Mouse (Mus musculus) lung, embryonic 15.5 days (tissue): ENCODE measurements around the gene Oas3. TPM values are rescaled to one million over a fixed set of nuclear protein-coding genes. Genes with fewer than 3 reads are reported as not detected.
A peak's percentile ranks its signal among the peaks of the same experiment; 100 is the strongest.

ENCODE experiments used
- ATAC-seq: fragments of 200-750 bp; cut with Nextera tagmentation; 2 replicates; pipeline ENCODE4 v1.8.0; 2017; ENCODE audit warnings: moderate number of reproducible peaks, borderline replicate concordance; ENCODE audit not compliant: low FRiP score, low TSS enrichment; ENCODE audit errors: extremely low read depth
- H3K27ac ChIP-seq: fragments of 300-500 bp; sonication (generic); 2 replicates; pipeline ENCODE4 v1.5.1; 2015; ENCODE audit warnings: moderate library complexity, mild to moderate bottlenecking, inconsistent platforms
- H3K27me3 ChIP-seq: fragments of 300-500 bp; sonication (generic); 2 replicates; pipeline ENCODE4 v1.6.1; 2015; ENCODE audit warnings: inconsistent platforms
- H3K36me3 ChIP-seq: fragments of 300-500 bp; sonication (generic); 2 replicates; pipeline ENCODE4 v1.6.1; 2015; ENCODE audit warnings: inconsistent platforms
- H3K4me1 ChIP-seq: fragments of 300-500 bp; sonication (generic); 2 replicates; pipeline ENCODE4 v1.6.1; 2015; ENCODE audit warnings: inconsistent platforms
- H3K4me2 ChIP-seq: fragments of 300-500 bp; sonication (generic); 2 replicates; pipeline ENCODE4 v1.6.1; 2015; ENCODE audit warnings: inconsistent platforms, mild to moderate bottlenecking, moderate library complexity
- H3K4me3 ChIP-seq: fragments of 300-500 bp; sonication (generic); 2 replicates; pipeline ENCODE4 v1.5.1; 2015; ENCODE audit warnings: mild to moderate bottlenecking, inconsistent platforms
- H3K9ac ChIP-seq: fragments of 300-500 bp; sonication (generic); 2 replicates; pipeline ENCODE4 v1.6.1; 2015; ENCODE audit warnings: inconsistent platforms
- H3K9me3 ChIP-seq: fragments of 300-500 bp; sonication (generic); 2 replicates; pipeline ENCODE4 v1.6.1; 2016; ENCODE audit warnings: inconsistent platforms
- whole genome bisulfite sequencing: fragments of 180-500 bp; shearing (Covaris S2); methylation state at CpG from one replicate; pipeline ENCODE4 v1.1.7; 2015; 5-methylcytosine and 5-hydroxymethylcytosine counted together
- polyA plus RNA-seq: library from polyadenylated mRNA; unstranded; fragments of >200 nt; fragmentation: Nextera tagmentation; extraction: Ambion mirVana; gene quantifications from 2 replicates; pipeline ENCODE4 v1.2.1, GENCODE M21; 2015

The Oas3 gene
- polyA plus RNA-seq, 1 experiment from 2014 or later = 0.12 TPM

DNA sequence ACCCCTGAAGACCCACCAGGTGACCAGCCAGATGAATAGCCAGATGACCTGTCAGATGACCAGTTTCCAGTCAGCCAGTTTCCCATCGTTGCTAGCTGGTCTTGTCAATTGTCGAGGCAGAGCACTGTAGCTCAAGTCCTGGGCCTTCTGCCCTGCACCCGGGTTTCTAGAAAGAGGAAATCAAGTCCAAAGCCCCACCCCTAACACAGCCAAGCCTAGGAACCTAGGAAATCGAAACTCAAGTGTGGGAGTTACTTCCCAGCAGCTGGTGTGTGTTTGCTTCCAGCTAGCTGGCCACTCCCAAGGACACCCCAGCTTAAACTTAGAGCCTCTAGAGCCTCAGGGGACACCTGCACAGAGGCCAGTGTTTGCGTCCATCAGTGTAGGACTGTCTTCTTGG is 27.8 kb downstream of the Oas3 start, which contains the start of gene Oas2:
Gene Oas2 (minus strand): TSS at position 166 of the 400 bp plus-strand sequence.
- no peaks in the 10 kb centered on the region for H3K27me3 ChIP-seq
- no peak for ATAC-seq
- no peaks in the 10 kb centered on the region for H3K9me3 ChIP-seq
- no peaks in the 10 kb centered on the region for H3K36me3 ChIP-seq
- H3K4me1 ChIP-seq = no peaks in the 10 kb centered on the region
- no peak within 1 kb of the TSS for H3K4me3 ChIP-seq
- H3K9ac ChIP-seq = no peak within 1 kb of the TSS
- WGBS = 52% methylated on average over 5 of the region's 5 CpGs
- H3K27ac ChIP-seq = no peak within 1 kb of the TSS
- no peak within 1 kb of the TSS for H3K4me2 ChIP-seq

- ATAC-seq = no peak
- H3K36me3 ChIP-seq = no peaks in the 10 kb centered on the region
- H3K4me2 ChIP-seq = no peak overlapping the region
- no peaks in the 10 kb centered on the region for H3K9me3 ChIP-seq
- no peaks in the 10 kb centered on the region for H3K4me1 ChIP-seq
- no peak overlapping the region for H3K4me3 ChIP-seq
- no peak overlapping the region for H3K27ac ChIP-seq
- no peaks in the 10 kb centered on the region; the same call in 1 of the 2 replicates for H3K27me3 ChIP-seq
- H3K9ac ChIP-seq = no peak overlapping the region
- 9% methylated on average over 5 of the region's 5 CpGs for whole genome bisulfite sequencing
Observed at GRCm38 (mm10) chr5:120746451-120746850, 31.0 kb downstream of the Oas3 start.

DNA sequence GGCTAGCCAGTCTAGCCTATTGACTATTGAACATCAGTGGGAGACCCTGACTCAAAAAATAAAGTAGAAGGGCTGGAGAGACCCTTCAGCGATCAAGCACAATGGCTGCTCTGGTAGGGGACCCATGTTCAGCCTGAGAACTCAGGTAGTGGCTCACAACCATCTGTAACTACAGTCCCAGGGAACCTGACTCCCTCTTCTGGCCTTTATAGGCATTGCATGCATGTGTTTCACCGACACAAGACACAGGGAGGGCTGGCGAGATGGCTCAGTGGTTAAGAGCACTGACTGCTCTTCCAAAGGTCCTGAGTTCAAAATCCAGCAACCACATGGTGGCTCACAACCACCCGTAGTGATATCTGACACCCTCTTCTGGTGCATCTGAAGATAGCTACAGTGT is 35.3 kb downstream of the Oas3 start:
- H3K9me3 ChIP-seq = no peaks in the 10 kb centered on the region
- no peak overlapping the region for H3K27ac ChIP-seq
- ATAC-seq = no peak
- H3K9ac ChIP-seq = no peak overlapping the region
- 31% methylated on average over 4 of the region's 4 CpGs for WGBS
- H3K36me3 ChIP-seq = no peaks in the 10 kb centered on the region
- no peak overlapping the region for H3K4me3 ChIP-seq
- no peak overlapping the region for H3K4me2 ChIP-seq
- no peaks in the 10 kb centered on the region for H3K4me1 ChIP-seq
- H3K27me3 ChIP-seq = no peaks in the 10 kb centered on the region; the same call in 1 of the 2 replicates

DNA sequence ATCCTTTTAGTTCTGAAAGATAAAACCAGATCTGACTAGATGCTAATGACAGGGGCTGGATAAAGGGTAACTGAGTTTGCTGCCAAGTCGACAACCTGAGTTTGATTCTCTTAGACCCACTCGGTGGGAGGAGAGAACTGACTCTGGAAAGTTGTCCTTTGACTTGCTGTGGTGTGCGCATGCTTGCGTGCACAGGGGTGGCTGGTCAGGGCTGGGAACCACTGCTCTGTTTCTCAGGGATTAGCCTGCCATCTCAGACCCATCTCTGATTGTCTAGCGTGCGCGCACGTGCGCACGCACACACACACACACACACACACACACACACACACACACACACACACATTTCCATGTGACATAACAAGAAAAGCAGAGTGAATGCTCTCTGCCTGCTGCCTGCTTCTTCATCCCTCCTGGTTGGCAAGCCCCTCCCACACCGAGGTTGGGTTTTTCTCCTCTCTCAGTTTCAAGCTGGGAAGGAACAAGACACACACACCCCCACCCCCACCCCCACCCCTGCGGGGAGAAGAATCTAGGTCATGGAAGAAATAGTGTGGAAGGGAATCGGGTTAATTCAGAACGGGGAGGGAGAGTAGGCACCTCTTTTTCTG is 43.0 kb downstream of the Oas3 start:
- Histone ChIP-seq H3K4me3 (no peak overlapping the region), H3K4me1 (no peaks in the 10 kb centered on the region), H3K27ac (no peak overlapping the region), H3K4me2 (no peak overlapping the region), H3K9ac (no peak overlapping the region), H3K27me3 (no peaks in the 10 kb centered on the region), H3K9me3 (no peaks in the 10 kb centered on the region), H3K36me3 (no peaks in the 10 kb centered on the region)
- 66% methylated on average over 14 of the region's 14 CpGs for WGBS
- ATAC-seq = no peak

- H3K27me3 ChIP-seq = no peaks in the 10 kb centered on the region
- WGBS = 94% methylated on average over 3 of the region's 3 CpGs
- no peak overlapping the region for H3K4me2 ChIP-seq
- no peaks in the 10 kb centered on the region for H3K9me3 ChIP-seq
- no peak overlapping the region for H3K9ac ChIP-seq
- no peak overlapping the region for H3K4me3 ChIP-seq
- no peaks in the 10 kb centered on the region for H3K4me1 ChIP-seq
- H3K27ac ChIP-seq = no peak overlapping the region
- ATAC-seq = no peak
- H3K36me3 ChIP-seq = no peaks in the 10 kb centered on the region
Observed at GRCm38 (mm10) chr5:120733696-120734095, 43.8 kb downstream of the Oas3 start.

DNA sequence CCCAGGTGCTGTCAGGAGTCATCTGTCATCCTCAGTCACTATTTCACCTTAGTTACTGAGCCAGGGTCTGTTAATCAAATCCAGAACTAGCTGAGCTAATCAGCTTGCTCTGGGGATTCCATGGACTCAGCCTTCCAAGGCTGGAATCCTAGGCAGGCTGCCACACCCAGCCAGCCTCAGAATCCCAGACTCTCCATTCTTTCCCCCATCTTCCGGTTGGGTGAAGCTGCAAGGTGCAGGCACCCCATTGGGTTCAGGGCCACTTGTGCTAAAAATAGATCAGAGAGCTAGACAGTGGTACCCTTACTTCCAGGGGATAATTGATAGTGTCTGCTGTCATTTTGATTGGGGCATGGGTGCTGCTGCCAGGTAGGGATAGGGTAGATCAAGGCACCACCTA is 44.7 kb downstream of the Oas3 start:
- H3K27me3 ChIP-seq = no peaks in the 10 kb centered on the region
- no peak overlapping the region for H3K27ac ChIP-seq
- H3K36me3 ChIP-seq = no peaks in the 10 kb centered on the region
- no peak overlapping the region for H3K4me3 ChIP-seq
- H3K9ac ChIP-seq = no peak overlapping the region
- H3K4me1 ChIP-seq = no peaks in the 10 kb centered on the region
- ATAC-seq = no peak
- no peak overlapping the region for H3K4me2 ChIP-seq
- H3K9me3 ChIP-seq = no peaks in the 10 kb centered on the region
- WGBS = 63% methylated on average over 1 of the region's 1 CpGs

GRCm38 (mm10) chr5:120729319-120729718 is 48.1 kb downstream of the Oas3 start:
- WGBS = 58% methylated on average over 10 of the region's 10 CpGs
- Histone ChIP-seq H3K27ac (no peak overlapping the region), H3K4me2 (no peak overlapping the region), H3K4me1 (no peaks in the 10 kb centered on the region), H3K4me3 (no peak overlapping the region), H3K27me3 (no peaks in the 10 kb centered on the region), H3K36me3 (no peaks in the 10 kb centered on the region), H3K9ac (no peak overlapping the region), H3K9me3 (no peaks in the 10 kb centered on the region)
- no peak for ATAC-seq

DNA sequence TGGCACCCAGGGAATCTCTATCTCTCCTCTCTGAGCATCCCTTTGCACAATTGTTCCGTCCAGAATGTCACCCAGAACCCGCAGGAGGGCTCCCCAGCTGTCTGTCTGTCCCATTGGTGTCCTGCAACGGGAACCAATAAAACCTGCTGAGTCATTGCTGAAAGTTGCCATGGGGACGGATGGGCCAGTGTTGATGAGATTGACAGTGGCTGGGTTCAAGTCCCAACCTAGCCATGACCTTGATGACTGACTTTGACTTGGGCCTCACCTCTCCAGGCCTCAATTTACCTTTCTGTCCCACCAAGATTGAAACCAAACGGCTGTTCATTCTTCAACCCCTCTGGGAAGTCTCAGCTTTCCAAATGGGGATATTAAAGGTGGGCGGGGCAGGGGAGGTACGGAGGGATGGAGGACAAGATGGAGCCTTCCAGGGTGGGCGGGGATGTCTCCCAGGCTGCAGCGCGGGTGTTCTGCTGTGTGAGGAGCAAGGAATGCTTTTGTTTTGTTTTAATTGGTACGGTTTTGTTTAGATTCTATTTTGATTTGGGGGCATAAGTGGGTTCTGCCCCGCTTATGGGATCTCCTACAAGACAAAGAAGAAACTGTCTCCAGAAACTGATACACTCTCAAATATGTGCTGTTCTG is 51.5 kb downstream of the Oas3 start:
- H3K4me2 ChIP-seq = no peak overlapping the region
- H3K9me3 ChIP-seq = no peaks in the 10 kb centered on the region
- no peak overlapping the region for H3K27ac ChIP-seq
- H3K4me1 ChIP-seq = no peaks in the 10 kb centered on the region
- WGBS = 51% methylated on average over 12 of the region's 12 CpGs
- no peaks in the 10 kb centered on the region for H3K27me3 ChIP-seq
- H3K9ac ChIP-seq = no peak overlapping the region
- H3K4me3 ChIP-seq = no peak overlapping the region
- ATAC-seq = no peak
- H3K36me3 ChIP-seq = no peaks in the 10 kb centered on the region

DNA sequence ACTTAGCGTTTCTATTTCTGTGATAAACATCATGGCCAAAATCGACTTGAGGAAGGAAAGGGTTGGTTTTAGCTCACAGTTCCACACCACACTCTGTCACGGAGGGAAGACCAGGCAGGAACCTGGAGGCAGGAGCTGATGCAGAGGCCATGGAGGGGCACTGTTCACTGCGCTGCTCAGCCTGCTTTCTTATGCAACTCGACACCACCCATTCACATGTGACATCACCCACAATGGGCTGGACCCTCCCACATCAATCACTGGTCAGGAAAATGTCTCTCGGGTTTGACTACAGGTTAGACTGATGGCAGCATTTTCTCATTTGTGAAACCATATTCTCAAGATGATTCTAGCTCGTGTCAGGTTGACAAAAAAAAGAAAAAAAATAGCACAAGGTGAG is 56.5 kb downstream of the Oas3 start:
- no peak for ATAC-seq
- Histone ChIP-seq H3K4me2 (no peak overlapping the region), H3K9me3 (no peaks in the 10 kb centered on the region), H3K4me3 (no peak overlapping the region), H3K27me3 (0 out of 2 replicates have a peak, but pooled peaks cover 2% of the 10 kb centered on the region), H3K4me1 (no peaks in the 10 kb centered on the region), H3K36me3 (no peaks in the 10 kb centered on the region), H3K27ac (no peak overlapping the region), H3K9ac (no peak overlapping the region)
- 52% methylated on average over 7 of the region's 7 CpGs for WGBS

DNA sequence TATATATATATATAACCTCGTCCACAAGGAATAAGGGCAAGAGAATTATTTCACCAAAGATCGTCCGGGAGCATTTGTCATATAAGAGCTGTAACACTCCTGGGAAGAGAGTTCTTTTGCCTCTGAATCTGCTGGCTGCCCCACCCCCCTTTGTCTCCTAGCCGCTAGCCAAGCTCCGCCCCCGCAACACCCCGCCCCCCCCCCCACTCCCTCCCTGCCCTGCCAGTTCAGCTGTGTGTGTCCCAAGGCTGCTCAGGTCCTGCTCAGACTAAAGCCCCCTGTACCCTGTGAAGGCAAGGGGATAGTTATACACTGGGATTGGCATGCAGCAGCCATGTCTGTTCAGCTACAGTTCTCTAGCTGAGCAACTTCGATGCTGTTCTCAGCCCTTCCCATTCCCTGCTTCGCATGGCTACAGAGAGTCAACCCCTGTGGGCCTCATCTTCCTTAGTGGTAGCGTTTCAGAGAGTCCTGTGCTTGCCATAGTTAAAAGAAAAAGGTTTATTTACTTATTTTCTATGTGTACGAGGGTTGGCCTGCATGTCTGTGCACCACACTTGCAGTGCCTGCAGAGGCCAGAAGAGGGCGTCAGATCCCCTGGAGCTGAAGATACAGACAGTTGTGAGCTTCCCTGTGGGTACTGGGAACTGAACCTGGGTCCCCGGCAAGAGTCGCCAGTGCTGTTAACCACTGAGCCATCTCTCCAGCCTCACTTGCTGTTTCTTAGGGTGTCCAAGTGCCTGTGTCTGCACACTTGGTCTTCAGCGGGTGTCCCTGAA is 58.7 kb downstream of the Oas3 start:
- Histone ChIP-seq H3K36me3 (no peaks in the 10 kb centered on the region), H3K4me1 (no peaks in the 10 kb centered on the region), H3K27me3 (peaks cover 14% of the 10 kb centered on the region), H3K4me3 (no peak overlapping the region), H3K4me2 (no peak overlapping the region), H3K27ac (no peak overlapping the region), H3K9me3 (no peaks in the 10 kb centered on the region), H3K9ac (no peak overlapping the region)
- 44% methylated on average over 15 of the region's 15 CpGs for WGBS
- ATAC-seq = peak; percentile 31; the same call in 1 of the 2 replicates

GRCm38 (mm10) chr5:120717136-120717535 is 60.3 kb downstream of the Oas3 start:
- no peak overlapping the region for H3K27ac ChIP-seq
- WGBS = 58% methylated on average over 10 of the region's 10 CpGs
- no peaks in the 10 kb centered on the region for H3K9me3 ChIP-seq
- H3K9ac ChIP-seq = no peak overlapping the region
- peaks cover 30% of the 10 kb centered on the region for H3K27me3 ChIP-seq
- no peaks in the 10 kb centered on the region for H3K36me3 ChIP-seq
- no peak for ATAC-seq
- H3K4me3 ChIP-seq = no peak overlapping the region
- H3K4me2 ChIP-seq = no peak overlapping the region
- no peaks in the 10 kb centered on the region for H3K4me1 ChIP-seq

DNA sequence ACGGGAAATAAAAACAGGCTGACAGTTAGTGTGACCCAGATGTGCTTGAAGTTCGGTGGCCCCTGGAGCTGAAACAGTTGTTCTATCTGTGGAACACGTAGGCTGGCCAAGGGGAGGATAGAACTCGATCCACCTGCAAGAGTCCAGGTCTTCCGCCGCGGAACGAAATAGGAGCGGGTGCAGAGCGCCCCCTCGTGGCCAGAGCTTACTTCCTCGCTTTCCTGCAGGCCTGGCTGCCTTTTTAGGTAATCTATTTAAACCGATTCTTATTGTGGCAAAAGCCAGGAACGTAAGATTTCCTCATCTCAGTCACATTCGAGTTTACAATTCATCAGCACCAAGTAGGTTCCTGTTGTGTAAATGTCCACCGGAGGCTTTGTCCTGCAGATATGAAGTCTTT is 63.1 kb downstream of the Oas3 start:
- WGBS = 3% methylated on average over 16 of the region's 16 CpGs
- Histone ChIP-seq H3K4me1 (peaks cover 21% of the 10 kb centered on the region), H3K27me3 (peaks cover 58% of the 10 kb centered on the region), H3K4me3 (no peak overlapping the region), H3K27ac (no peak overlapping the region), H3K36me3 (no peaks in the 10 kb centered on the region), H3K4me2 (no peak overlapping the region), H3K9ac (no peak overlapping the region), H3K9me3 (no peaks in the 10 kb centered on the region)
- no peak for ATAC-seq
